Comparison of ENCODE assay signal across 16 mouse cellular contexts in the genomic region with DNA sequence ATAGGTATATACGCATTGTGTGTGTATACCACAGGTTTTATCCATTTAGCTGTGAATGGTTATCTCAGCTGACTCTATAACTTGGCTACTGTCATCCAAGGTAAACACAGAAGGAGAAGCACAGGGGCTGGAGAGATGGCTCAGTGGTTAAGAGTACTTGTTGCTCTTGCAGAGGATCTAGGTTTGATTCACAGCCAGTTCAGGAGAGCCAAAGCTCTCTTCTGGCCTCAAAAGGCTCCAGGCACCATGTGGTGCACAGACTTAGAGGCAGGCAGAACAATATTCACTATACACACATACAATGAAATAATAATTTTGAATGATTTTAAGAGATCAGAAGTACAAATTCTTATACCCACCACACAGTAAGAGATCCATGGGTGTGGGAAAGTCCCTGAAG.
"Had no signal": no experiment of that assay in that cellular context is flagged by ENCODE, and none has a peak within 500 bp of the region (broad histone marks: within the 10 kb centered on the region; RNA-seq: fewer than 3 reads in every experiment).

No protein-coding gene starts in this region.

- H3K36me3 ChIP-seq: midbrain, embryonic 13.5 days; midbrain, embryonic 15.5 days; neural tube, embryonic 12.5 days; stomach, embryonic 15.5 days had no signal

- H3K4me3 ChIP-seq: midbrain, embryonic 13.5 days; midbrain, embryonic 15.5 days; neural tube, embryonic 12.5 days; stomach, embryonic 15.5 days had no signal

- DNase-seq: lung, adult 18-20 months; lung, embryonic 14.5 days; lung, postnatal 10 days; lung, postnatal 36 days; right cerebral cortex, postnatal 14 days; spleen, adult 18-20 months; thymus, adult 2 months; thymus, postnatal 25 days; thymus, postnatal 4 days had no signal

- H3K27me3 ChIP-seq: midbrain, embryonic 13.5 days; midbrain, embryonic 15.5 days; neural tube, embryonic 12.5 days; stomach, embryonic 15.5 days had no signal

- H3K27ac ChIP-seq: liver, embryonic 14.5 days; macrophage; midbrain, embryonic 13.5 days; midbrain, embryonic 15.5 days; neural tube, embryonic 12.5 days; stomach, embryonic 15.5 days; stomach, postnatal 0 days had no signal

- H3K4me1 ChIP-seq: stomach, embryonic 15.5 days had no signal
